Mouse (Mus musculus) CH12.LX (cell line): ENCODE results near the gene Urm1. TPM values are rescaled to one million over a fixed set of nuclear protein-coding genes. Genes with fewer than 3 reads are reported as not detected.

Experiments used
- DNase-seq: peaks from one replicate; pipeline ENCODE4 v3.0.0-alpha.2; 2013; ENCODE audit errors: extremely low read depth
- H3K27ac ChIP-seq: 2 replicates; pipeline ENCODE4 v1.5.1; 2012; ENCODE audit warnings: low read depth, mild to moderate bottlenecking, control low read depth, moderate library complexity; ENCODE audit not compliant: insufficient read depth
- H3K27me3 ChIP-seq: replicated peaks from 2 replicates; pipeline ENCODE3; 2012; ENCODE audit warnings: inconsistent platforms
- H3K36me3 ChIP-seq, 2 experiments: replicated peaks in 1 of 2; 2 replicates each; pipeline versions ENCODE3 to v1.6.1; 2012; ENCODE audit warnings: inconsistent platforms in 1 of 2, low read length in 1 of 2, mild to moderate bottlenecking in 1 of 2, mixed read lengths in 1 of 2, moderate library complexity in 1 of 2; ENCODE audit not compliant: control insufficient read depth in 1 of 2, insufficient read depth in 1 of 2
- H3K4me1 ChIP-seq, 2 experiments: 2 replicates each; pipeline ENCODE4 v1.6.1; 2012; ENCODE audit warnings: inconsistent platforms in 1 of 2, moderate library complexity in 1 of 2; ENCODE audit not compliant: insufficient read depth in 2 of 2, control insufficient read depth in 1 of 2
- H3K4me2 ChIP-seq: 2 replicates; pipeline ENCODE4 v1.6.1; 2012; ENCODE audit warnings: low read depth, mild to moderate bottlenecking, control low read depth; ENCODE audit not compliant: poor library complexity, insufficient read depth, severe bottlenecking
- H3K4me3 ChIP-seq, 3 experiments: fragments of 150-350 bp in 1 of 3; sonication (generic) in 1 of 3; replicated peaks in 1 of 3; 2 replicates each; pipeline versions ENCODE3 to v1.5.1; 2011 to 2012; ENCODE audit warnings: low read depth in 2 of 3, low read length in 2 of 3, mild to moderate bottlenecking in 2 of 3, moderate library complexity in 2 of 3, control low read depth in 1 of 3, improper control_type of control experiment in 1 of 3, inconsistent platforms in 1 of 3, mixed read lengths in 1 of 3; ENCODE audit not compliant: poor library complexity in 1 of 3
- H3K79me2 ChIP-seq: replicated peaks from 2 replicates; pipeline ENCODE4 v1.6.1; 2012; ENCODE audit warnings: mild to moderate bottlenecking, moderate library complexity; ENCODE audit not compliant: control insufficient read depth, poor library complexity, insufficient read depth, severe bottlenecking; ENCODE audit errors: extremely low read depth
- H3K9ac ChIP-seq: 2 replicates; pipeline ENCODE4 v1.6.1; 2012; ENCODE audit warnings: low read depth, mild to moderate bottlenecking, control low read depth, moderate library complexity; ENCODE audit not compliant: insufficient read depth
- H3K9me3 ChIP-seq: replicated peaks from 2 replicates; pipeline ENCODE3; 2012; ENCODE audit warnings: low read length, inconsistent platforms, mixed read lengths
- BHLHE40 ChIP-seq: IDR thresholded peaks from 2 replicates; pipeline ENCODE4 v1.6.1; 2011; ENCODE audit warnings: mild to moderate bottlenecking, low read depth, low read length, improper control_type of control experiment
- CHD2 ChIP-seq: IDR thresholded peaks from 2 replicates; pipeline ENCODE4 v1.6.1; 2011; ENCODE audit warnings: low read length, improper control_type of control experiment
- CTCF ChIP-seq, 2 experiments: IDR thresholded peaks in 1 of 2; conservative IDR thresholded peaks in 1 of 2; 2 replicates each; pipeline ENCODE4 v1.5.1; 2011 to 2012; ENCODE audit warnings: low read depth in 2 of 2, low read length in 2 of 2, improper control_type of control experiment in 1 of 2, inconsistent platforms in 1 of 2, mild to moderate bottlenecking in 1 of 2, moderate library complexity in 1 of 2
- ELF1 ChIP-seq: IDR thresholded peaks from 2 replicates; pipeline ENCODE4 v1.6.1; 2014; ENCODE audit warnings: low read depth, mild to moderate bottlenecking, inconsistent platforms, low read length, improper control_type of control experiment
- GABPA ChIP-seq: IDR thresholded peaks from 2 replicates; pipeline ENCODE4 v1.6.1; 2012; ENCODE audit warnings: low read depth, low read length, improper control_type of control experiment, inconsistent platforms; ENCODE audit not compliant: insufficient replicate concordance
- IRF4 ChIP-seq: IDR thresholded peaks from 2 replicates; pipeline ENCODE4 v1.6.1; 2014; ENCODE audit warnings: low read depth, mild to moderate bottlenecking, inconsistent platforms, low read length, improper control_type of control experiment
- KAT2A ChIP-seq: IDR thresholded peaks from 2 replicates; pipeline ENCODE4 v1.6.1; 2012; ENCODE audit warnings: low read length, improper control_type of control experiment, inconsistent platforms; ENCODE audit not compliant: insufficient replicate concordance
- MAFK ChIP-seq: IDR thresholded peaks from 2 replicates; pipeline ENCODE4 v1.6.1; 2011; ENCODE audit warnings: low read length, improper control_type of control experiment; ENCODE audit not compliant: insufficient replicate concordance
- MAZ ChIP-seq: IDR thresholded peaks from 2 replicates; pipeline ENCODE4 v1.6.1; 2012; ENCODE audit warnings: low read depth, mild to moderate bottlenecking, inconsistent platforms, low read length, improper control_type of control experiment, moderate library complexity
- MXI1 ChIP-seq: IDR thresholded peaks from 2 replicates; pipeline ENCODE4 v1.6.1; 2011; ENCODE audit warnings: mild to moderate bottlenecking, low read depth, low read length, improper control_type of control experiment
- MYC ChIP-seq: IDR thresholded peaks from 2 replicates; pipeline ENCODE4 v1.6.1; 2011; ENCODE audit warnings: low read depth, mild to moderate bottlenecking, improper control_type of control experiment, low read length
- RAD21 ChIP-seq: IDR thresholded peaks from 2 replicates; pipeline ENCODE4 v1.6.1; 2011; ENCODE audit warnings: low read depth, mild to moderate bottlenecking, low read length, improper control_type of control experiment, moderate library complexity
- SMC3 ChIP-seq: IDR thresholded peaks from 2 replicates; pipeline ENCODE4 v1.6.1; 2011; ENCODE audit warnings: low read depth, low read length, improper control_type of control experiment
- TBP ChIP-seq: conservative IDR thresholded peaks from 2 replicates; pipeline ENCODE4 v1.6.1; 2011; ENCODE audit warnings: low read depth, low read length, improper control_type of control experiment
- TCF12 ChIP-seq: IDR thresholded peaks from 2 replicates; pipeline ENCODE4 v1.6.1; 2014; ENCODE audit warnings: low read depth, mild to moderate bottlenecking, inconsistent platforms, low read length, improper control_type of control experiment
- UBTF ChIP-seq: IDR thresholded peaks from 2 replicates; pipeline ENCODE4 v1.6.1; 2012; ENCODE audit warnings: low read depth, mild to moderate bottlenecking, inconsistent platforms, low read length, improper control_type of control experiment, moderate library complexity
- USF1 ChIP-seq: IDR thresholded peaks from 2 replicates; pipeline ENCODE4 v1.6.1; 2014; ENCODE audit warnings: low read depth, mild to moderate bottlenecking, inconsistent platforms, low read length, improper control_type of control experiment
- USF2 ChIP-seq: conservative IDR thresholded peaks from 2 replicates; pipeline ENCODE4 v1.6.1; 2011; ENCODE audit warnings: low read depth, low read length, improper control_type of control experiment
- ZKSCAN1 ChIP-seq: IDR thresholded peaks from 2 replicates; pipeline ENCODE4 v1.6.1; 2012; ENCODE audit warnings: low read depth, inconsistent platforms, low read length, improper control_type of control experiment, borderline replicate concordance
- ZMIZ1 ChIP-seq: IDR thresholded peaks from 2 replicates; pipeline ENCODE4 v1.6.1; 2012; ENCODE audit warnings: low read depth, mild to moderate bottlenecking, inconsistent platforms, low read length, improper control_type of control experiment
- ZNF384 ChIP-seq: IDR thresholded peaks from 2 replicates; pipeline ENCODE4 v1.6.1; 2012; ENCODE audit warnings: low read depth, low read length, improper control_type of control experiment, inconsistent platforms
- dilution Hi-C: fragments of 300-500 bp; cut with MboI; formaldehyde crosslinking; loops from 2 replicates; pipeline ENCODE4 v1.14.3; 2020; ENCODE audit warnings: low sequenced_read_pairs; ENCODE audit not compliant: extremely low pct_unique_long_range_greater_than_20kb, extremely low pct_ligation_motif_present
- in situ Hi-C: fragments of 300-500 bp; cut with MboI; formaldehyde crosslinking; loops from 3 replicates; pipeline ENCODE4 v1.14.3; 2019; ENCODE audit warnings: low sequenced_read_pairs, low pct_ligation_motif_present, low pct_unique_long_range_greater_than_20kb, mixed read lengths
- polyA plus RNA-seq: library from polyadenylated mRNA; unstranded; fragments of >175 nt; gene quantifications from 2 replicates; pipeline ENCODE4 v1.2.1, GENCODE M21; 2012; ENCODE audit warnings: low read depth; ENCODE audit not compliant: insufficient read length
- total RNA-seq, 2 experiments: library from RNA; depleted of rRNA; stranded (reverse); fragments of 300-350 nt in 1 of 2; fragments of >200 nt in 1 of 2; gene quantifications; 2 replicates each; pipeline ENCODE4 v1.2.3; 2012 to 2014

Gene Urm1
- total and polyA plus RNA-seq, 3 experiments = 25.6 to 31.9 (median 29.2) TPM

- H3K4me2 ChIP-seq = no peak overlapping the region
- no peak for DNase-seq
- H3K27me3 ChIP-seq = peaks cover 4% of the 10 kb centered on the region
- H3K36me3 ChIP-seq = peaks cover 0 to 5% of the 10 kb centered on the region in 2 experiments
- no peaks in the 10 kb centered on the region for H3K79me2 ChIP-seq
- no peak overlapping the region for H3K4me3 ChIP-seq
- dilution Hi-C loops = no loop called here
- H3K4me1 ChIP-seq = peaks cover 3 to 6% of the 10 kb centered on the region in 2 experiments; a peak in 2 of 4 replicates
- no peak overlapping the region for H3K9ac ChIP-seq
- no peak for TF ChIP-seq KAT2A
- TF ChIP-seq BHLHE40 = no peak
- TF ChIP-seq ZKSCAN1 = no peak
- no peak for TF ChIP-seq IRF4
- TF ChIP-seq RAD21 = no peak
- no peak for TF ChIP-seq MXI1
- TF ChIP-seq ELF1 = no peak
- TF ChIP-seq CTCF (conservative IDR thresholded peaks at IDR 0.05 in 1 of 2, IDR thresholded peaks at IDR 0.05 in 1 of 2; ENCODE audit: low read depth in 2 of 2, low read length in 2 of 2) = no peak
- TF ChIP-seq MYC = no peak
- TF ChIP-seq USF2 = no peak
- no peak for TF ChIP-seq TCF12
- TF ChIP-seq USF1 = no peak
- no peak for TF ChIP-seq UBTF
- no peak for TF ChIP-seq ZNF384
- TF ChIP-seq ZMIZ1 = no peak
- TF ChIP-seq TBP = no peak
- H3K9me3 ChIP-seq = no peaks in the 10 kb centered on the region
- no peak overlapping the region for H3K27ac ChIP-seq
- in situ Hi-C loops = no loop called here
Observed at GRCm38 (mm10) chr2:29853736-29854135, 33.9 kb downstream of the Urm1 start.

GRCm38 (mm10) chr2:29855585-29856210, 35.8 kb downstream of the Urm1 start:
- dilution Hi-C loops = no loop called here
- Histone ChIP-seq H3K36me3 (no peaks in the 10 kb centered on the region), H3K4me2 (no peak overlapping the region), H3K4me3 (no peak overlapping the region), H3K4me1 (peaks cover 0 to 3% of the 10 kb centered on the region in 2 experiments; a peak in 2 of 4 replicates), H3K27ac (no peak overlapping the region), H3K9ac (no peak overlapping the region), H3K79me2 (no peaks in the 10 kb centered on the region), H3K27me3 (peaks cover 4% of the 10 kb centered on the region), H3K9me3 (no peaks in the 10 kb centered on the region)
- in situ Hi-C loops = loop anchor here (5.0 kb wide), 1 partner anchor 38 kb away; no protein-coding TSS in a partner anchor
- TF ChIP-seq MAFK = no peak
- TF ChIP-seq MAZ = no peak
- no peak for TF ChIP-seq ZKSCAN1
- TF ChIP-seq CHD2 = no peak
- no peak for TF ChIP-seq SMC3
- no peak for TF ChIP-seq RAD21
- no peak for TF ChIP-seq GABPA
- TF ChIP-seq TCF12 = no peak
- TF ChIP-seq UBTF = no peak
- DNase-seq = no peak
